Mouse (Mus musculus) cerebellum, adult (tissue): ENCODE results near the gene Acly.
A peak's percentile ranks its signal among the peaks of the same experiment; 100 is the strongest.

ENCODE experiments used
- ATAC-seq: cut with Nextera tagmentation; 2 replicates; pipeline ENCODE4 v1.9.2; 2017; ENCODE audit warnings: mild to moderate bottlenecking, moderate library complexity, mixed read lengths; ENCODE audit not compliant: insufficient number of reproducible peaks, low FRiP score, low TSS enrichment

Acly gene

GRCm38 (mm10) chr11:100527458-100528374 is at the start of gene Acly:
TSS of gene Acly (minus strand) at chr11:100528000.
- ATAC-seq, result peak; percentile 97

GRCm38 (mm10) chr11:100576256-100576655 is 48.5 kb upstream of the Acly start:
- no peak for ATAC-seq

DNA sequence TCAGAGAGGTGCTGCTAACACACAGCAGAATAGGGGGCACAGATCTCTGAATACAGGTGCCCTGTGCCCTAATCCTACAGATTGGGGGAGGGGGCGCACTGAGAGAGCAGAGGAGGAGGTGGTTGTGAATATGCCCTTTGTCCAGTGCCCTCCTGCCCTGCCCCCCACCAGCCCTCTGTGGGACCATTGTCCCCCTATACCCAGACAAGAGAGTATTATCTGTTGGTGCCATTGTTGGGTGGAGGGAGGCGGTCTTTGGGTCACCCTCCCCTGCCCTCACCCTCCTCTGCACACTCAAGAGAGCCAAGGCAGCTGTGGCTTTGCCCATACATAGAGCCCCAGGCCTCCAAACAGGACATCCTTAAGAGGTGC is 47.7 kb upstream of the Acly start:
- ATAC-seq, result no peak

GRCm38 (mm10) chr11:100574708-100575483 is 47.1 kb upstream of the Acly start, which contains the start of gene Cnp:
TSS of gene Cnp (plus strand) at chr11:100574904.
- ATAC-seq, result no peak

GRCm38 (mm10) chr11:100574188-100574587 is 46.4 kb upstream of the Acly start:
- no peak for ATAC-seq

DNA sequence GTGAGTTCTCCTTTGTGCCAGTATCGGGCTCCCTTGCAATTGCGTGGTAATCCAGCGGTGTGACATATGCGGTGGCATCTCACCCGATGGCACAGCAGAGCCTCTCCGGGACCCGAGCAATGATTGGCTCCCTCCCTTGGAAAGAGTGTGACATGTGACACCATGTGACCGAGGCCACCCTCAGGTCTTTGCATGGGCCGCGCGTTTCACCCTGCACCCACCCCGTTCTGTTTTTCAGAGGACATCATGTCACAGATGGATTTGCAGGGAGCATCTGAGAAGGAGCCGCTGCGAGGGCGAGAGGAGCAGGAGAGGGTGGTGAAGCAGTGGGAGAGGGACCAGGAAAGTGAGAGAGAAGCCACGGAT is 43.4 kb upstream of the Acly start:
- ATAC-seq, result 0 out of 2 replicates have a peak, but pooled peaks have one; percentile 49

- peak; percentile 43; the same call in 1 of the 2 replicates for ATAC-seq
These were observed 42.8 kb upstream of the Acly start for GRCm38 (mm10) chr11:100570430-100571201.

- no peak for ATAC-seq
These were observed 42.0 kb upstream of the Acly start for GRCm38 (mm10) chr11:100569789-100570188.

- ATAC-seq, result no peak
These were observed 40.9 kb upstream of the Acly start for GRCm38 (mm10) chr11:100568692-100569091.

GRCm38 (mm10) chr11:100567815-100568245 is 40.0 kb upstream of the Acly start:
- no peak for ATAC-seq

DNA sequence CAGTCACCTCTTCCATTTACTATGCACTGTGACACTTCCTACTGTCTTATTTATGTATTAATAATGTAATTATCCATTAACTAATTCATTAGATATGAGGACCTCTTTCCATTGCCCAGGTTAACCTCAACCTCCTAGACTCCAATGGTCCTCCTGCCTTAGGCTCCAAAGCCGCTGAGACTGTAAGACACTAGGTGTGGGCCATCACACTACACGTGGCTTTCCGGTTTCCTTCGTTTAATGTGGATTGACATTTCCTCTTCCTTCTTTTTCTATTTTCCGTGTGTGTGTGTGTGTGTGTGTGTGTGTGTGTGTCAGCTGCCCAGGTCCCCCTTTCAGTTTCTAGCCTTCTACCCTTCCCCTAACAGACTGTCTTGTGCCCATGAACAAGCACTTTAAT is 39.4 kb upstream of the Acly start:
- no peak for ATAC-seq

DNA sequence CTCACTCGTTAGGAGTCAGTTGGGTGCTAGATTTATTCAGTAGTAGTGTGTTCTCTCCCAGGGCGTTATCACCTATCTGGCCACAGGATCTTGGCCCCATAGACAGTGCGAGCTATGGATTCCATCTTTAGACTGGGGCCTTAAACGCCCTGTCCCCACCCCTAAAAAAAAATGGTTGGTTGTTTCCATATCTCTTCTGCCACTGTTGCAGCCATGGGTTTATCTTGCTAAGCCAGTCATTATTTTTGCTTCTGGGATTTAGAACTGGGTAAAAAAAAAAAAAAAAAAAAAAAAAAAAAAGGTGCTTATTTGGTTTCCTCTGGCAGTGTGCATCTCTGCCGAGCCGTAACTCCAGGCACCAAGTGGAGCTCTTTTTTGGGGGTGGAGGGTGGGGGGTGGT is 36.9 kb upstream of the Acly start:
- no peak for ATAC-seq

DNA sequence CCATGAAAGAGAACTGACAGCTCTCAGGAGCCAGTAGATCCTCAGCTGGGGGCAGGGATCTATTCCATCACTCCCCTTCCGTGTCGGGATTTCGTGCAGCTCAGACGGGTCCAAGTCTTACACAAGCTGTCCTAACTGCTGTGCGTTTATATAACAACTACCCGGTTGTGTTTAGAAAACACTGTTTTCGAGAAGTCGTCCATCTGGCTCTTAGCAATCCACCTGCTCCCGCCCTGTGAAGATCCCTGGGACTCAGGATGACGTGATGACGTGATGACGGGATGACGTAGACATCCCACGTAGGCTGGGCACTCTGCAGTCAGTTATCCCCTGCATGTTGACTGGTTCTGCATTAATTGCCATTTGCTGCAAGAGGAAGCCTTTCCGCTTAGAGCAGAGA is 36.5 kb upstream of the Acly start:
- ATAC-seq, result no peak

GRCm38 (mm10) chr11:100561748-100562147 is 33.9 kb upstream of the Acly start:
- ATAC-seq, result no peak

GRCm38 (mm10) chr11:100559476-100559875 is 31.7 kb upstream of the Acly start:
- no peak for ATAC-seq

- no peak for ATAC-seq
These were observed 29.8 kb upstream of the Acly start for GRCm38 (mm10) chr11:100557563-100557962.

- peak; percentile 15; the same call in 1 of the 2 replicates for ATAC-seq
These were observed 27.8 kb upstream of the Acly start for GRCm38 (mm10) chr11:100555583-100555982.

- ATAC-seq, result no peak
These were observed 25.0 kb upstream of the Acly start for GRCm38 (mm10) chr11:100552842-100553241.

- ATAC-seq, result no peak
These were observed 22.3 kb upstream of the Acly start for GRCm38 (mm10) chr11:100550101-100550500.

DNA sequence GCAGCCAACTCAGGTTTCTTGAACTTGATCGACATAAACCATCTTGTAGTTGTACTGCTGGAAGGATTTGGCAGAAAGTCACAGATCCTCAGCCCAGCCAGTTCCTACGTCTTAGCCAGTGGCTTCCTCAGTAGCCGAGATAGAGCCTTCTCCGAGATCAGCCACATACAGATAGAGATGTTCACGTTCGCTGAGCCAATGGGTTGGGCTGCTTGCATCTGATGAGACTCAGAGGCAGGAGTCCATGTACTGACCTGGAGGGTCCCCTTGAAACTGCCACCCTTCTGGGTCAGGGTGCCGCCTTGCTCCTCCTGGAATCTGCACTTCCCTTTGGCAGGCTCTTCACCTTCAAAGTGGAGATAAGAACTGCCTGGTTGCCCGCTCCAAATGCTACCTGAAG is 21.7 kb upstream of the Acly start:
- no peak for ATAC-seq

DNA sequence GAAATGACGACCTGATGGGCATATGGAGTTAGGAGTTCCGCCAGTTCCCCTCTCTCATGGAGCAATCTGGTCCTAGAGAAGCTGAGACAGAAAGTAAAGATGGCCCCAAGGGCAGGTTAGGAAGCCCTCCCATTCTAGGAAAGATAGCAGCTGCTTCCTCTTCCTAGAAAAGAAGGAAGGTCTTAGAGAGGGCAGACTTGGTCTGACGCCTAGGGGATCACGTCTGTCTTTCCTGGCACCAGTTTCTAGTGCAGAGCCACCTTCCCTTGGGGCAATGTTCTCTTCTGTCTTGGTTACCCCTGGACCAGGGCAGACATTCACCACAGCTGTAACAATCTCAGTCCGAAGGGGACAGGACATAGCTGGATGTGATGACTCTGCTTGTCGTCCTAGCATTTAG is 20.3 kb upstream of the Acly start:
- ATAC-seq, result no peak
